Mouse (Mus musculus): ENCODE data around the gene Dclk1. TPM values are rescaled to one million over a fixed set of nuclear protein-coding genes. Genes with fewer than 3 reads are reported as not detected.

Dclk1 gene
- polyA plus RNA-seq, 1 experiment from 2014 or later, result 18.7 TPM

DNA sequence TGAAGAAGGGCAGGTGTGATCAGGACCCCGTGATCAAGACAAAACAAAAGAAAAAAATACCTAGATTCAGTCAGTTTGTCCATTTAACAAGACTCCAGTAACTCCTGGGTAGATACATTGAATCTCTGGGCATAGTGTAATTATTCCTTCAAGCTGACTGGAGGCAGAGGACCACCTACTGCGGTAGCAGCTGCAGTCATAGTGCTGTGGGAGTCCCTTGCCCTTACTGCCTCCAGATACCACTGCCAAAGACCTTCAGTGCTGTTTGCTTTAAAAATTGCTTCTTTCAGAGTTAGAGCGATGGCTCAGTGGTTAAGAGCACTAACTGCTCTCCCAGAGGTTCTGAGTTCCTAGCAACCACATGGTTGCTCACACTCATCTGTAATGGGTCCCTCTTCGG, 309.7 kb downstream of the Dclk1 start:
- Histone ChIP-seq H3K27ac (ENCODE audit: low read length) (no peak overlapping the region), H3K9me3 (ENCODE audit: control insufficient read depth, low read depth, low read length) (no peaks in the 10 kb centered on the region), H3K36me3 (ENCODE audit: control insufficient read depth, insufficient read depth, low read length) (no peaks in the 10 kb centered on the region), H3K27me3 (ENCODE audit: control insufficient read depth, insufficient read depth, low read length) (no peaks in the 10 kb centered on the region), H3K4me3 (ENCODE audit: low read depth, low read length) (no peak overlapping the region), H3K9ac (replicated peaks; ENCODE audit: low read depth, low read length) (no peak overlapping the region), H3K4me2 (replicated peaks; ENCODE audit: low read depth, low read length) (no peak overlapping the region), H3K4me1 (ENCODE audit: control insufficient read depth, insufficient read depth, low read length) (no peaks in the 10 kb centered on the region; the same call in 1 of the 2 replicates)
- WGBS, result 85% methylated on average over 4 of the region's 4 CpGs
- ATAC-seq (ENCODE audit: insufficient number of reproducible peaks, insufficient read depth, low FRiP score, low read depth), result no peak

DNA sequence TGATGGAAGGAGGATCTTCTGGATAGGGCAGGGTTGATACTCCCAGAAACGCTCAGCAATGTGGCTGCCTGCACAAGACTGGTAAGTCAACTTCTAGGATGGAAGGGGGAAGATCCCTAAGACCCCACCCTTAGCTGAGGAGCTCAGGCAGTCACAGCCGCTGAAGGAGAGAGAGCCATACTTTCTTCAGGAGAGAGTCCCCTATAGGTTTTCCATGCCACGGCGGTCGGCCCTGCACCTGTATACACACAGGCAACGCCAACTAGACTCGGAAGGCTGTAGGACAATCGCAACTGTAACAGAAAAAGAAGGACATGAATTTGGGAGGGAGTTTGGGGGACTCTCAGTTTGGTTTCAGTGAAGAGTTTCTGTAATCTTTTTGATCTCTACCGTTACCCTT, 310.9 kb downstream of the Dclk1 start:
- Histone ChIP-seq H3K27ac (ENCODE audit: low read length) (no peak overlapping the region), H3K4me3 (ENCODE audit: low read depth, low read length) (no peak overlapping the region), H3K4me2 (replicated peaks; ENCODE audit: low read depth, low read length) (no peak overlapping the region), H3K9me3 (ENCODE audit: control insufficient read depth, low read depth, low read length) (no peaks in the 10 kb centered on the region), H3K36me3 (ENCODE audit: control insufficient read depth, insufficient read depth, low read length) (no peaks in the 10 kb centered on the region), H3K9ac (replicated peaks; ENCODE audit: low read depth, low read length) (no peak overlapping the region), H3K4me1 (ENCODE audit: control insufficient read depth, insufficient read depth, low read length) (no peaks in the 10 kb centered on the region), H3K27me3 (ENCODE audit: control insufficient read depth, insufficient read depth, low read length) (no peaks in the 10 kb centered on the region)
- 88% methylated on average over 9 of the region's 9 CpGs for WGBS
- no peak for ATAC-seq (ENCODE audit: insufficient number of reproducible peaks, insufficient read depth, low FRiP score, low read depth)

DNA sequence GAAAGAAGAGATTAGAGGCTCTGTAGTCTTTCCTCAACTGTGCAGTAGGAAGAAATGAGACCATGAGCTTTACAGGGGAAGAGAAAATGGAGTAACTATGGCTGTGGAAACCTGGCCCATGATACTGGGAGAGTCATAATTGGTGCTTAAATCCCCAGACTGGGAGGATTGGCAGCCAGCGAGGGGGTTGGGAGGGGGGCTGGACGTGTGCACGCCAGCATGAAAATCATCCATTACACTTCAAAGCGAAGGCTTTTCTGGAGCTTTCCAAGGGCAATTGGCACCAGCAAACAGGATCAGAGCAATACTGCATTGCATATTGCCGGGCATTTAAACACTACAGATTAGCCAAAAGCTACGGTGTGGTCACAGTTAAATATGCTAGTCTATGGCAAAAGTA, 313.7 kb downstream of the Dclk1 start:
- Histone ChIP-seq H3K9ac (replicated peaks; ENCODE audit: low read depth, low read length) (no peak overlapping the region), H3K4me2 (replicated peaks; ENCODE audit: low read depth, low read length) (no peak overlapping the region), H3K4me3 (ENCODE audit: low read depth, low read length) (no peak overlapping the region), H3K36me3 (ENCODE audit: control insufficient read depth, insufficient read depth, low read length) (no peaks in the 10 kb centered on the region), H3K9me3 (ENCODE audit: control insufficient read depth, low read depth, low read length) (no peaks in the 10 kb centered on the region), H3K27ac (ENCODE audit: low read length) (no peak overlapping the region), H3K27me3 (ENCODE audit: control insufficient read depth, insufficient read depth, low read length) (no peaks in the 10 kb centered on the region), H3K4me1 (ENCODE audit: control insufficient read depth, insufficient read depth, low read length) (no peaks in the 10 kb centered on the region)
- 90% methylated on average over 6 of the region's 6 CpGs for WGBS
- ATAC-seq (ENCODE audit: insufficient number of reproducible peaks, insufficient read depth, low FRiP score, low read depth), result no peak

DNA sequence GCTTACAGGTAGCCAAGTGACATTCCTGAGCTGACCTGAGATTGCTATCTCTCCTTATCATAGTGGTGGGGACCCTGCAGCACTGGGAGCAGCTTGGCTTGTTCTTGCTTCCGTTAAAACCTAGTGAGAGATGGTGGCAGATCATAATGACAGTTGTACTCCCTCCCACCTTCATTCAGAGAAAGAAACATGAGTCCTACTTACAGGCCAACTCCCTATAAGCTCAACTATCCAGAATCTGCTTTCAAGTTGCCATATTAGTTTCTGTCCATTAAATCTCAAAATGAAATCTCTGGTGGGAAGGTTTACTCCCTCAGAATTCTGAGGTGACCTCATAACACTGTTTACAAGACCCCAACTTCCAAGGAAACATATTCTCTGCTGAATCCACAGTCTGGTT, 316.4 kb downstream of the Dclk1 start:
- Histone ChIP-seq H3K4me1 (ENCODE audit: control insufficient read depth, insufficient read depth, low read length) (no peaks in the 10 kb centered on the region), H3K9ac (replicated peaks; ENCODE audit: low read depth, low read length) (no peak overlapping the region), H3K4me3 (ENCODE audit: low read depth, low read length) (no peak overlapping the region), H3K4me2 (replicated peaks; ENCODE audit: low read depth, low read length) (no peak overlapping the region), H3K27ac (ENCODE audit: low read length) (no peak overlapping the region), H3K36me3 (ENCODE audit: control insufficient read depth, insufficient read depth, low read length) (no peaks in the 10 kb centered on the region), H3K27me3 (ENCODE audit: control insufficient read depth, insufficient read depth, low read length) (no peaks in the 10 kb centered on the region), H3K9me3 (ENCODE audit: control insufficient read depth, low read depth, low read length) (no peaks in the 10 kb centered on the region)
- no peak for ATAC-seq (ENCODE audit: insufficient number of reproducible peaks, insufficient read depth, low FRiP score, low read depth)
- WGBS, result 51% methylated on average over 1 of the region's 1 CpGs

DNA sequence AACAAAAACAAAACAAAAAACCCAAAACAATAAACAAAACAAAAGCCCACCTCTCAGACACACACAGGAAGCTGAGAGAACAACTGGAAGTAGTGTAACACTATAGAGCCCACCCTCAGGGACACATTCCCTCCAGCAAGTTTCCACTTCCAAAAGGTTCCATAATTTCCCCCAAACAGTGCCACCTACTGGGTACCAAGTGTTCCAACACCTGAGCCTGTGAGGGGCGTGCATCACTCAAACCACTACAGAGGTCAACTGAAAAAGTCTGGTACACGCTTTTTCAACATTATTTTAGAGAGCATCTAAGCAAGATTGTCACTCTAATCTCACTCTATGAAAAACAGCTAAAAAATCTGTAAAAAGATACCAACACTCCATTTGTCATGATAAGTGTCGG, 325.3 kb downstream of the Dclk1 start:
- H3K9me3 ChIP-seq (ENCODE audit: control insufficient read depth, low read depth, low read length), result no peaks in the 10 kb centered on the region
- H3K9ac ChIP-seq (replicated peaks; ENCODE audit: low read depth, low read length), result no peak overlapping the region
- H3K27me3 ChIP-seq (ENCODE audit: control insufficient read depth, insufficient read depth, low read length), result no peaks in the 10 kb centered on the region
- no peaks in the 10 kb centered on the region for H3K36me3 ChIP-seq (ENCODE audit: control insufficient read depth, insufficient read depth, low read length)
- no peaks in the 10 kb centered on the region for H3K4me1 ChIP-seq (ENCODE audit: control insufficient read depth, insufficient read depth, low read length)
- H3K4me2 ChIP-seq (replicated peaks; ENCODE audit: low read depth, low read length), result no peak overlapping the region
- WGBS, result 93% methylated on average over 3 of the region's 3 CpGs
- no peak overlapping the region for H3K27ac ChIP-seq (ENCODE audit: low read length)
- no peak overlapping the region for H3K4me3 ChIP-seq (ENCODE audit: low read depth, low read length)
- no peak for ATAC-seq (ENCODE audit: insufficient number of reproducible peaks, insufficient read depth, low FRiP score, low read depth)

DNA sequence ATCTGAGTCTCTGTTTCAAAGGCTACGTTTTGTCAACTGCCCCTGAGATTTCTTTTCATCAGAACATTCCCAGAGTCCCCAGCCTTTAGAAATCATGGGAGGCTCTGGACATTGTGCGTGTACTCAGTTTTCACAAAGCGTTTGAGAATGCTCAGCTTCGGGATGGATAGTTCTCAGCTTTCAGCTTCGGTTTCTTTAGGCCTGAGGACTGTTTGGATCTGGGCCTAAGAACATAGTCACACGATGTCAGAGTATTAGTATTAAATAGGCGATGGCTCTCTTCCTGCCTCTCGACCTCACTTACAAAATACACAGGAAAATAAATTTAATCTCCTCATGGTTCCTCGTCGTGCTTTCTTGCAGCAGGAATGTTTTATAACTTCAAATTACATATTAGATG, 327.4 kb downstream of the Dclk1 start:
- H3K4me2 ChIP-seq (replicated peaks; ENCODE audit: low read depth, low read length), result no peak overlapping the region
- no peak for ATAC-seq (ENCODE audit: insufficient number of reproducible peaks, insufficient read depth, low FRiP score, low read depth)
- H3K9ac ChIP-seq (replicated peaks; ENCODE audit: low read depth, low read length), result no peak overlapping the region
- no peaks in the 10 kb centered on the region for H3K4me1 ChIP-seq (ENCODE audit: control insufficient read depth, insufficient read depth, low read length)
- H3K27me3 ChIP-seq (ENCODE audit: control insufficient read depth, insufficient read depth, low read length), result no peaks in the 10 kb centered on the region
- H3K9me3 ChIP-seq (ENCODE audit: control insufficient read depth, low read depth, low read length), result no peaks in the 10 kb centered on the region
- WGBS, result 53% methylated on average over 10 of the region's 10 CpGs
- H3K27ac ChIP-seq (ENCODE audit: low read length), result no peak overlapping the region
- H3K36me3 ChIP-seq (ENCODE audit: control insufficient read depth, insufficient read depth, low read length), result no peaks in the 10 kb centered on the region
- H3K4me3 ChIP-seq (ENCODE audit: low read depth, low read length), result no peak overlapping the region

DNA sequence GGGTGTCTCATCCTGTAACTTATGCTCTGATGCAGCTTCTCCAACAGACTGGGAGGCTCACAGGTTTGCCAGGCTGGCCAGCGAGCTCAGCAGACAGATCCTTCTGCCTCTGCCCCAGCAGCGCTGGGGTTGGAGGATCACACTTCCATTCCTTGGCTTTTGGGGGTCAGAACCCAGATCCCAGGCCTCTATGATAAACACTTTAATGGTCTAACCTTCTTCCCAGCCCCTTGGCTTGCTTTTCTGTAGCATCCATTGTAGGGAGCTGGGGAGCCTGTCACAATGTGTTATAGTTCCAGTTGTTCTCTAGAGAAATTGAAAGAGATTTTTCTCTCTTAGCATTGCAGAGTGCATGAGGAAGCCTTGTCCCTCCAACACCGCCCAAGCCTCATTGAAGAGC, 328.9 kb downstream of the Dclk1 start:
- no peak for ATAC-seq (ENCODE audit: insufficient number of reproducible peaks, insufficient read depth, low FRiP score, low read depth)
- H3K4me1 ChIP-seq (ENCODE audit: control insufficient read depth, insufficient read depth, low read length), result no peaks in the 10 kb centered on the region
- H3K27me3 ChIP-seq (ENCODE audit: control insufficient read depth, insufficient read depth, low read length), result no peaks in the 10 kb centered on the region
- no peak overlapping the region for H3K27ac ChIP-seq (ENCODE audit: low read length)
- H3K9ac ChIP-seq (replicated peaks; ENCODE audit: low read depth, low read length), result no peak overlapping the region
- 85% methylated on average over 3 of the region's 3 CpGs for WGBS
- no peaks in the 10 kb centered on the region for H3K9me3 ChIP-seq (ENCODE audit: control insufficient read depth, low read depth, low read length)
- H3K36me3 ChIP-seq (ENCODE audit: control insufficient read depth, insufficient read depth, low read length), result no peaks in the 10 kb centered on the region
- H3K4me2 ChIP-seq (replicated peaks; ENCODE audit: low read depth, low read length), result no peak overlapping the region
- H3K4me3 ChIP-seq (ENCODE audit: low read depth, low read length), result no peak overlapping the region

DNA sequence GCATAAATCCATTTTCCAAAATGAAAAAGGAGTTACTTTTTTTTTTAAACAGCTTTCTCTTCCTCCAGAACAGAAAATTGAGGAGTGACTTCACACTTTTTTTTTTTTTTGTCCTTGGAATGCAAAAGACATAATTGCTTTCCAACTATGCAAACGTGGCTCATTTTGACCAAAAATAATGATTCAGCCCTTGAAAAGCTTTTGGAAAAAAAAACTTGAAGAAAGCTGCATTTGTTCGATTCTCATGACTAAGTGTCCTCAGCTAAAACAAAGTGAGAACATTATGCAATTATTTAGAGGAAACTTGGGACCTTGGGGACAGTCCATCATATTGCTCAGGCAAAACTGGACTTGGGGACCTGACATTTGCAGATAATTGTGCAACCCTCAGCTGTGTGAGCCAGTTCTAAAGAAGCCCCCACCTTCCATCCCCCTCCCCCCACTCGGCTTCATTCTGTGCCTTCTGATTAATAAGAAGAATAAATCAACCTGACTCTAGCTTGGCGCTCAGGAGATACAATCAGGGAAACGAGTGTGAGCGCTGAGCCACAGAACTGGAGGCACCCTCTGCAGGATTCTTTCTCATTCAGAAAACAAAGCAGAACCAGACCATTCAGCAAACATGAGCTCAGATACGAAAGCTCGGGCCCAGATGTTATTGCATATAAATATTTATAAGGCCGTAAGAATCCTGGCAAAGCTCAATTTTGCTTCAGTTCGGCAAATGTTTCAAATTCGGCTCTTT, 329.6 kb downstream of the Dclk1 start:
- Histone ChIP-seq H3K36me3 (ENCODE audit: control insufficient read depth, insufficient read depth, low read length) (no peaks in the 10 kb centered on the region), H3K27me3 (ENCODE audit: control insufficient read depth, insufficient read depth, low read length) (no peaks in the 10 kb centered on the region), H3K4me1 (ENCODE audit: control insufficient read depth, insufficient read depth, low read length) (no peaks in the 10 kb centered on the region), H3K9ac (replicated peaks; ENCODE audit: low read depth, low read length) (no peak overlapping the region), H3K9me3 (ENCODE audit: control insufficient read depth, low read depth, low read length) (no peaks in the 10 kb centered on the region), H3K27ac (ENCODE audit: low read length) (no peak overlapping the region), H3K4me3 (ENCODE audit: low read depth, low read length) (no peak overlapping the region), H3K4me2 (replicated peaks; ENCODE audit: low read depth, low read length) (no peak overlapping the region)
- 39% methylated on average over 11 of the region's 11 CpGs for WGBS
- ATAC-seq (ENCODE audit: insufficient number of reproducible peaks, insufficient read depth, low FRiP score, low read depth), result no peak

DNA sequence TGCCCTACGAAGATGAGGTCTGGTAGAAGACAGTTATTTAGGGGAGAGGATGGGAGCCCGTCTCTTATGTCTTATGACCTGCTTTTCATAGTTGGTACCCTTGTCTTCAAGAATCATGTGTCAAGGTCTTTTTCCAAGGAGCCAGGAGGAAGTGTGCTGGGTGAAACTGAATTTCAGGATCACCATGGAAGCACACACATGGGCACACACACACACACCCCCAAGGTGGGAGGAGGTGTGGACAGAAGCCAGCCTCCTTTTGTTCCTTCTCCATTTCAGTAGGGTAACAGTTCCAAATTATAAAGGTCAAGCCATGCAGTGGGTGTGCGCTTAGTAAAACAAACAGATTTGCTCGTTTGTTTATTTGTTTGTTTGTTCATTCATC, 330.1 kb downstream of the Dclk1 start:
- Histone ChIP-seq H3K4me3 (ENCODE audit: low read depth, low read length) (no peak overlapping the region), H3K4me1 (ENCODE audit: control insufficient read depth, insufficient read depth, low read length) (no peaks in the 10 kb centered on the region), H3K9me3 (ENCODE audit: control insufficient read depth, low read depth, low read length) (no peaks in the 10 kb centered on the region), H3K9ac (replicated peaks; ENCODE audit: low read depth, low read length) (no peak overlapping the region), H3K27ac (ENCODE audit: low read length) (no peak overlapping the region), H3K36me3 (ENCODE audit: control insufficient read depth, insufficient read depth, low read length) (no peaks in the 10 kb centered on the region), H3K4me2 (replicated peaks; ENCODE audit: low read depth, low read length) (no peak overlapping the region), H3K27me3 (ENCODE audit: control insufficient read depth, insufficient read depth, low read length) (no peaks in the 10 kb centered on the region)
- ATAC-seq (ENCODE audit: insufficient number of reproducible peaks, insufficient read depth, low FRiP score, low read depth), result no peak
- 63% methylated on average over 4 of the region's 4 CpGs for WGBS
